Mouse (Mus musculus): ENCODE data around the gene Vmn1r17. TPM values are rescaled to one million over a fixed set of nuclear protein-coding genes. Genes with fewer than 3 reads are reported as not detected.
"Not testable (repeated sequence)": the region's sequence is repeated elsewhere in the genome, so short reads cannot be mapped to it uniquely, and the experiment has no call there.

Vmn1r17 gene
- polyA plus RNA-seq (2015; fragmentation: Nextera tagmentation; extraction: Ambion mirVana): not detected in 2 replicates

DNA sequence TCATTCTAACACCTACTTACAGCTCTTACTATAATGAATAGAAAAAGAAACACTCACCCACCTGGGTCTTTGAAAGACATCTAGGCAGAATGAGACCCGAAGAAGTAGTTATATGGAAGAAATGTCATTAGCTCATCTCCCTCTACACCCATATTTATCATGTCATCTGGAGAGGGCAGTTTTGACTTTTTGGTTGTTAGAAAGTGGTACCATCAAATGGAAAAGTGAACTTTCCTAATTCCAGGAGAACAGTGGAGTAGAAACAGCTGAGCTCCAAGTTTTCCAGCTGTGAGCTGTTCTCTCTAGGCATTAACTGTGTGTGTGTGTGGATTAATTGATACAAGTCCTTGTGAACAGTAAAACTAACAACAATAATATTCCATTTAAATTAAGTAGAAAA lies at the start of gene Vmn1r17:
Vmn1r17 (minus strand) TSS at position 101 of the 400 bp plus-strand sequence.
- H3K4me3 ChIP-seq: no peak within 1 kb of the TSS
- H3K9ac ChIP-seq: no peak within 1 kb of the TSS
- WGBS: 74% methylated on average over 1 of the region's 1 CpGs
- H3K27me3 ChIP-seq: no peaks in the 10 kb centered on the region
- H3K9me3 ChIP-seq (replicated peaks): no peaks in the 10 kb centered on the region
- no peaks in the 10 kb centered on the region for H3K36me3 ChIP-seq
- H3K27ac ChIP-seq: no peak within 1 kb of the TSS
- ATAC-seq (replicated peaks; ENCODE audit: insufficient number of reproducible peaks, insufficient read depth, low FRiP score, low read depth): no peak
- no peaks in the 10 kb centered on the region for H3K4me1 ChIP-seq (replicated peaks)
- no peak within 1 kb of the TSS for H3K4me2 ChIP-seq

DNA sequence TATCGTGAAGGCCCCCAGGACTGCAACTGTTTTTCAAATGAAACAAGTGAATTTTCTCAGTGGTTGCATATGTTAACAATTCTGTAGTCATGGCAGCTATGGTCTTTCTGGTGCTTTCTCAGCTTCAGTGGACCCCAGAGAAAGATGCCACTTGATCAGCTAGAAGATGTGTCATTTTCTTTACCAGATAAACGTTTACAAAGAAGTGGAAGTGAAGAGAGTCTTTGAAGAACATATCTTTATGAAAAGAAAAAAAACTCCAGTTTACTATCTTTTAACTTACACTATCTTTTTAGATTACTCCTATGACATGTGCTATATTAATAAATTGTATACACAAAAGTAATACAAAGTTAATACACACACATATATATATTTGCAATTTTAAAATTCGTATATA lies 40.0 kb upstream of the Vmn1r17 start, which contains the start of gene Vmn1r19:
Vmn1r19 (plus strand) TSS at position 301 of the 400 bp plus-strand sequence.
- ATAC-seq (replicated peaks; ENCODE audit: insufficient number of reproducible peaks, insufficient read depth, low FRiP score, low read depth); H3K36me3 ChIP-seq: not testable (repeated sequence)
- WGBS: 58% methylated on average over 3 of the region's 3 CpGs

DNA sequence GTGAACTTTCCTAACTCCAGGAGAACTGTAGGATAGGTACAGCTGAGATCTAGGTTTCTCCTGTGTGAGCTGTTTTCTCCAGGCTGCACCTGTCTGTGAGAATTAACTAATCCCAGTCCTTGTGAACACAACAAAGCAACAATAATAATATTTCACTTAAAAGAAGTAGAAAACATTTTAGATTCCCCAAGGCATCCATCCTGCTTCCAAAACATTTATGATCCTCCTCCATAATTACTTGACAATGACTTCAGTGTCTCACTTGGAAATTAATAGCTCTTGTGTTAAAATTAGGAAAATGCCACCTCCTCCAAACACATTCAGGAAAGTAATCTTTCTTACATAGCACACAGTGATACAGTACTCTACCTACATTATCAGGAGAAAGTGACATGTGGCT lies 32.2 kb upstream of the Vmn1r17 start, which contains the start of gene Vmn1r18:
Vmn1r18 (minus strand) TSS at position 101 of the 400 bp plus-strand sequence.
- no peak within 1 kb of the TSS for H3K4me3 ChIP-seq
- no peak for ATAC-seq (replicated peaks; ENCODE audit: insufficient number of reproducible peaks, insufficient read depth, low FRiP score, low read depth)
- no peaks in the 10 kb centered on the region for H3K27me3 ChIP-seq
- no peak within 1 kb of the TSS for H3K9ac ChIP-seq
- no peak within 1 kb of the TSS for H3K4me2 ChIP-seq
- H3K27ac ChIP-seq: no peak within 1 kb of the TSS
- H3K4me1 ChIP-seq (replicated peaks): no peaks in the 10 kb centered on the region
- H3K36me3 ChIP-seq: no peaks in the 10 kb centered on the region
- no peaks in the 10 kb centered on the region for H3K9me3 ChIP-seq (replicated peaks)

More for the DNA sequence above, 40.0 kb upstream of the Vmn1r17 start, which contains the start of gene Vmn1r19:
- not testable (repeated sequence) for H3K27me3 ChIP-seq; H3K27ac ChIP-seq; H3K4me1 ChIP-seq (replicated peaks); H3K4me3 ChIP-seq; H3K9ac ChIP-seq; H3K4me2 ChIP-seq; H3K9me3 ChIP-seq (replicated peaks)

DNA sequence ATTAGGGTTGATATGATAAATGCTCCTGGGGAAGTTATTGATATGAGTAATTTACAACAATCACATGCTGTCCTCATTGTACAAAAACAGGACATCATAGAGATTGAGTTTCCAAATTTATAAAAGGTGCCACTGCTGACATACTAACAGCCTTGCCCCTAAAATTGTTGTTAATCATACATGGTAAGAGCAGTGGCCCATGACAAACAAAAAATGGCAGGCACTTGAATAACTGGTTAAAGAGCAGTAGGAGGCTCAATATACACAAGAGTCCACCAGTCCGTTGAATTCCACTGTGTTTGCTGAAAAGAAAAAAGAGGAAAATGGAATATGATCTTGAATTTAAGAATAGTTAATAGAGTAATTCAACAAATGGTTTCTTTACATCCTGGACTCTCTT lies 4.0 kb upstream of the Vmn1r17 start:
- Histone ChIP-seq H3K27me3 (no peaks in the 10 kb centered on the region), H3K4me3 (no peak overlapping the region), H3K9me3 (replicated peaks) (no peaks in the 10 kb centered on the region), H3K27ac (no peak overlapping the region), H3K4me1 (replicated peaks) (no peaks in the 10 kb centered on the region), H3K4me2 (no peak overlapping the region), H3K9ac (no peak overlapping the region), H3K36me3 (no peaks in the 10 kb centered on the region)
- WGBS: 79% methylated on average over 1 of the region's 1 CpGs
- no peak for ATAC-seq (replicated peaks; ENCODE audit: insufficient number of reproducible peaks, insufficient read depth, low FRiP score, low read depth)

DNA sequence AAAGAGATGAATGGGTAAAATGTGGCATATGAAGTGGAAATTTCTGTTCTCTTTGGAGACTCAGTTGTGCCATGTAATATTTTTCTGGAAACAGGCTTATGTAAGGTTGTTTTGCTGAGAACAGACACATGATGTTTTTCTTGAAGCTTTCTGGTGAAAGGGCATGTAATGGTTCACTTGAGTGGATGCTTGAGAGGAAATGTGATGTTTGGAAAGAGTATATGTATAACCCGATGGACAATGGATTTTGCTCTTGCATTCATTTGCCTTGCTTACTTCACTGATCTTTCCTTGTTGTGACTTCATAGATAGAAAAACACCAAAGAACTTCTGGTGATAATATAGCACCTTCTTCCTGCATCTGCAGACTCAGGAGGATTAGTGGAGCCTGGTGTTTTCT lies 2.3 kb upstream of the Vmn1r17 start:
- H3K36me3 ChIP-seq; H3K27ac ChIP-seq; H3K9ac ChIP-seq; H3K9me3 ChIP-seq (replicated peaks); H3K4me3 ChIP-seq; ATAC-seq (replicated peaks; ENCODE audit: insufficient number of reproducible peaks, insufficient read depth, low FRiP score, low read depth); H3K4me2 ChIP-seq; H3K4me1 ChIP-seq (replicated peaks); H3K27me3 ChIP-seq: not testable (repeated sequence)
- WGBS: 70% methylated on average over 1 of the region's 1 CpGs

DNA sequence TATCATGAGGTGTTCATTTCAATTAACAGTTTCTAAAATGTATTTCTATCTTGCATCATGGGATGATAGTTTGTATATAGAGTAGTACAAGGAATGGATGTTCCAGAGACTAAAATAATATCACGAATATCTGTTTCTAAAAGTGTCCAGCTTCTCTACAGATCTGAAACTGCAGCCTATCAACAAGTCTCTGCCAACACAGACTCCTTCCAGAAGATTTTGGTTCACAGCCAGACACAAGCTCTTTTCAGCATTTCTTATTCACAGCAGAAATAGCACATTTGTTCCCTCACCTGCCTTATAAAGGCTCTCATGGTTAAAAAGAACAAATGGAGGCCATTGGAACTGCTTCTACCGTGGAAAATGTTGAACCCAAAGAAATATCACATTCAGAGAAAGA lies 6.7 kb downstream of the Vmn1r17 start:
- no peak for ATAC-seq (replicated peaks; ENCODE audit: insufficient number of reproducible peaks, insufficient read depth, low FRiP score, low read depth)
- Histone ChIP-seq H3K9ac (no peak overlapping the region), H3K4me1 (replicated peaks) (no peaks in the 10 kb centered on the region), H3K36me3 (no peaks in the 10 kb centered on the region), H3K4me3 (no peak overlapping the region), H3K4me2 (no peak overlapping the region), H3K9me3 (replicated peaks) (no peaks in the 10 kb centered on the region), H3K27ac (no peak overlapping the region), H3K27me3 (no peaks in the 10 kb centered on the region)
- 68% methylated on average over 2 of the region's 2 CpGs for WGBS

DNA sequence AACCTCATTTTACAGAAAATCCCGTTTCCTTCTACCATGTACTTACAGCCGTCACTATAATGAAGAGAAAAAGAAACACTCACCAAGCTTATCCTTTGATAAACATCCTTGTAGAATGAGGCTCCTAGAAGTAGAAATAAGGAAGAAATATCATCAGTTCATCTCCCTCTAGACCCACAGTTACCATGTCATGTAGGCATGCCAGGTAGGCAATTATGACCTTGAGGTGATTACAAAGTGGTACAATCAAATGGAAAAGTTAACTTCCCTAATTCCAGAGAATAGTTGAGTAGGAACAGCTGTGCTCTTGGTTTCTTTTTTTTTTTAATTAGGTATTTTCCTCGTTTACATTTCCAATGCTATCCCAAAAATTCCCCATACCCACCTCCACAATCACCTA lies 34.1 kb downstream of the Vmn1r17 start, which contains the start of gene Vmn1r16:
Vmn1r16 (minus strand) TSS at position 101 of the 400 bp plus-strand sequence.
- Histone ChIP-seq H3K4me1 (replicated peaks) (no peaks in the 10 kb centered on the region), H3K4me3 (no peak within 1 kb of the TSS), H3K27ac (no peak within 1 kb of the TSS), H3K4me2 (no peak within 1 kb of the TSS), H3K36me3 (no peaks in the 10 kb centered on the region), H3K9ac (no peak within 1 kb of the TSS), H3K27me3 (no peaks in the 10 kb centered on the region), H3K9me3 (replicated peaks) (no peaks in the 10 kb centered on the region)
- ATAC-seq (replicated peaks; ENCODE audit: insufficient number of reproducible peaks, insufficient read depth, low FRiP score, low read depth): no peak
- 74% methylated on average over 3 of the region's 3 CpGs for WGBS

DNA sequence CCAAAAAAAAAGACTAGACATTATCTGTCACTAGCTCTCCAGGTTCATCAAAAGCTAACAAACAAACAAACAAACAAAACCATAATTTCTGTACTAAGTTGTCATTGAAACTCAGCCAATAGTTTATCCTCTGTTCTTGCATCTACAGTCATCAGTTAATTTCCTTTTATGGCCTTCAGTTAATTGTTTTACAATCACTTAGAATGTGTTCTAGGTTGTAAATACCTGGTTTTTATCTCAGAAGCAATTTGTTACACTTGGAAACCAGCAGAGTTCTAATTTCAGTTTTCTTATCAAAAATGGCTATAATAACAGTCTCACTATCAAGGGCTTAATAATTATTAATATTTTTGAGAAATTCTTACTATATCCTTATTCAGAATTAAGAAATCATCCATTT lies 37.4 kb downstream of the Vmn1r17 start:
- Histone ChIP-seq H3K4me1 (replicated peaks) (no peaks in the 10 kb centered on the region), H3K9me3 (replicated peaks) (no peaks in the 10 kb centered on the region), H3K4me2 (no peak overlapping the region), H3K27me3 (no peaks in the 10 kb centered on the region), H3K4me3 (no peak overlapping the region), H3K27ac (no peak overlapping the region), H3K9ac (no peak overlapping the region), H3K36me3 (no peaks in the 10 kb centered on the region)
- no peak for ATAC-seq (replicated peaks; ENCODE audit: insufficient number of reproducible peaks, insufficient read depth, low FRiP score, low read depth)

Other genes with a start within 250 kb of the Vmn1r17 start
- gene Vmn1r11, start 230.3 kb downstream of the Vmn1r17 start, polyA plus RNA-seq (2015; fragmentation: Nextera tagmentation; extraction: Ambion mirVana): not detected in 2 replicates
- not detected in 2 replicates for gene Vmn1r12, start 206.8 kb downstream of the Vmn1r17 start, polyA plus RNA-seq (2015; fragmentation: Nextera tagmentation; extraction: Ambion mirVana)
- gene Vmn1r13, start 160.4 kb downstream of the Vmn1r17 start, polyA plus RNA-seq (2015; fragmentation: Nextera tagmentation; extraction: Ambion mirVana): not detected in 2 replicates
- not detected in 2 replicates for gene Vmn1r14, start 132.0 kb downstream of the Vmn1r17 start, polyA plus RNA-seq (2015; fragmentation: Nextera tagmentation; extraction: Ambion mirVana)
- not detected in 2 replicates for gene Vmn1r15, start 105.8 kb downstream of the Vmn1r17 start, polyA plus RNA-seq (2015; fragmentation: Nextera tagmentation; extraction: Ambion mirVana)
- not detected in 2 replicates for gene Vmn1r16, start 34.2 kb downstream of the Vmn1r17 start, polyA plus RNA-seq (2015; fragmentation: Nextera tagmentation; extraction: Ambion mirVana)
- not detected in 2 replicates for gene Vmn1r18, start 32.1 kb upstream of the Vmn1r17 start, polyA plus RNA-seq (2015; fragmentation: Nextera tagmentation; extraction: Ambion mirVana)
- not detected in 2 replicates for gene Vmn1r19, start 40.1 kb upstream of the Vmn1r17 start, polyA plus RNA-seq (2015; fragmentation: Nextera tagmentation; extraction: Ambion mirVana)
- 0.04 TPM in 1 of 2 replicates, not detected in the other for gene Vmn1r20, start 65.2 kb upstream of the Vmn1r17 start, polyA plus RNA-seq (2015; fragmentation: Nextera tagmentation; extraction: Ambion mirVana)
- 10.7 and 12.9 TPM in 2 replicates for gene Ppm1k, start 171.7 kb upstream of the Vmn1r17 start, polyA plus RNA-seq (2015; fragmentation: Nextera tagmentation; extraction: Ambion mirVana)
- gene Herc6, start 217.3 kb upstream of the Vmn1r17 start, polyA plus RNA-seq (2015; fragmentation: Nextera tagmentation; extraction: Ambion mirVana): 4.4 and 5.5 TPM in 2 replicates

Measured in heart, embryonic 15.5 days (tissue).